Mouse (Mus musculus): ENCODE results near the gene Xpo5.

The Xpo5 gene

DNA sequence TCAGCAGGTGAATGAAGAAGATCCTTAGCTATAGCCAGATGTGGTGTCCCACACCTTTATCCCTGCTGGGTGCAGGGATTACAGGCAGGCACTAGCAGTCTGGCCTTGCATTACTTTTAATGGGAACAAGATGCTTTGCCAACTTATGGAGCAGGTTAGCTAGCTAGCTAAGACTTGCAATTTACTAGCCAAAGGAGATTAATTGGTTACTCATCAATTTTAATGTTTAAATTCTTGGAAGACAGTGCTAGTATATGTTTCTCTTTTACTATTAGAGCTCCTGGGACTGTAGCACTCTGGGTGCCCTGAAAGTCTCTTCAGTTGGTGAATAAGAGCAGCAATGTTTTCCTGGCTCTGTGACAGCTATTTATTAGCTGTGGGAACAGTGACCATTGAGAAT, 4.1 kb downstream of the Xpo5 start:
- DNase-seq, result no peak

- no peak for DNase-seq
These were observed 8.0 kb downstream of the Xpo5 start for GRCm38 (mm10) chr17:46210550-46210949.

DNA sequence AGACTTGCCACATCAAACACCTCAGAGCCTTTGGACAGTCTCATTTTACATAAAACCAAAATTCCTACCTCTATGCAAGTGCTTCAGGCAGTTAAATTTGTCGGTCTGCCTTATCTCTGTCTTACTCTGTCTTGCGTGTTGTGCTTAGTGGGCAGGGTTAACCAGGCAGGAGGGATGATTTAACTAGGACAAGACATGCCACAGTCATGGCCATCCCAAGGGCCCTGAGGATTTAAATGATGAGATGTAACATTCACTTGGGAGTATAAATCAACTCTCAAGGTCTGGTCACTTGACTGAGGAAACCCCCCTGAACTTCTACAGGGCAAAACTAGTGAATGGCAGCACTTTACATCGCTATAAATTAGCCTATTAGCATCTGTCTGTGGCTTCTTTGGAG, 19.0 kb downstream of the Xpo5 start:
- no peak for DNase-seq

DNA sequence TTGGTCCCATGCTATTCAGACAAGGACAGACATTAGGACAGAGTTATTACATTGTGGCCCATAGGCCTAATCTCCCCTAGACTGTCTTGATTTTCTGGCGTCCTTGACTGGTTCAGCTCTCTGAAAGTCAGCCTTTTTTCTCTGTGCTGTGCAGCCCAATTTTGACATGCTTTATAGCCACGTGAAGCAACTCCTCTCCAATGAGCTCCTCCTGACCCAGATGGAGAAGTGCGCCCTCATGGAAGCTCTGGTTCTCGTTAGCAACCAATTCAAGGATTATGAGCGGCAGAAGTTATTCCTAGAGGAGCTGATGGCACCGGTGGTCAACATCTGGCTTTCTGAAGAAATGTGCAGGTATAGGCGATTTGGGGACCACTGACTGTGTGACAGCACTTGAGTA, 25.0 kb downstream of the Xpo5 start:
- DNase-seq, result no peak

DNA sequence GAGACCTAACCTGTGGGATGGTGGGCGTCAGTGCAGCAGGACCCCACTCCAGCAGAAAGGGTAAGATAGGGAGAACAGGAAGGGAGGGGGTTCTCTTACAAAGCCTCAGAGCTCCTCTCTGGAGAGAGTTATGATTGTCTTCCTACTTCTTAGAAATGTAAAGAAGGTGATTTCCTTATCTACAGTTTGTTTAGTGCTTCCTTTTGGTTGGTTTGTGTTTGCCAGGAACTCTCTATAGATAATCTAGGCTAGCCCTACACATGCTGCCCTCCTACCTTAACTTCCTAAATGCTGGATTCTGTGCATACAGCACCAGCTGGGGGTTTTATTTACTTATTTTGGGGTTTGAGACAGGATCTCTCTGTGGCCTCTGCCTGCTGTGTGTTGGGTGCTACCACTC, 33.5 kb downstream of the Xpo5 start:
- no peak for DNase-seq

GRCm38 (mm10) chr17:46237079-46237478, 34.5 kb downstream of the Xpo5 start:
- no peak for DNase-seq

- DNase-seq, result no peak
These were observed 34.9 kb downstream of the Xpo5 start for GRCm38 (mm10) chr17:46237480-46237879.

DNA sequence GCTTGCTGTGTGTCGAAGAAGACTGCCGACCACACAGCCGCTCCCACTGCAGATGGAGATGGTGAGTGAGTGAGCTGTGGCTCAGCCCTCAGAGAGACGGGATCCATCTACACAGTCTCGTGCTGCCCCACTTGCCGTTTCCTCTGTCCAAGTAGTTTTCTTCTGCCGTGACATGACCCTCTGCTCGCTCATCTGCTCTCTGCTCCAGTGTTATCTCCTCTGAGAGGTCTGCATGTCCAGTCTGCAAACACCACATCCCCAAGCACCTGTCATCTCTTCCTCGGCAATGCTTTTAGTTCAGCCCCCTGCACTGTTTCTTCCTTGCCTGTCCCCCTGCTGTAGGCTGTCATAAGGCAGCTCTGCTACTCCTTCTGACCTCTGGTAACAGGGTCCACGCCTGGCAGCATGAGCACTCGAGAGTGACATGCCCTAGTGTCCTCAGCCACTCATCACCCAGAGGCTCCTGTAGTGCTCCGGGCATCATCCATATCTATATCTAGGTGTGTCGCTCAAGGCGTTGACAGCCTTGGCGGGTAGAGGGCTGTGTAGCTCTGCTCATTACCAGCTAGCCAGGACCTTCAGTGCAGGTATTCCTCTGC, 37.0 kb downstream of the Xpo5 start:
- DNase-seq, result no peak

GRCm38 (mm10) chr17:46241471-46241870, 38.9 kb downstream of the Xpo5 start:
- no peak for DNase-seq

DNA sequence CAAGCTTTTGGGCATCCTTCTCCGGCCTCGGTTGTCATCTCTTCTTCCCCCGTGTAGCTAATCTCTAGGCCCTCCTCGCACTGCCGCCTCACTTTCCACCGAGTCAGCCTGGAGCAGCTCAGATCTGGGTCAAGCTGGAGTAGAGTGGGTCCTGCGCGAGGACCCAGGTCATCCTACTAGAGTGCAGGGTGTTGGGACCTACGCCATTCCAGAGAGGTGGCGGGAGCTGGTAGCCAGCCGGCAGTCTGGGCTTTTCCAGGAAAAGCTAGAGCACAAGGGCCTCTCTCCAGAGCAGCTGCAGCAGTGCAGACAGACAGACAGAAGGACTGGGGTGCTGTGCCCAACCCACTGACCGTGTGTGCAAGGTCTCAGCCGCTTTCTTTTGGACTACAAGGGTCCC, 39.7 kb downstream of the Xpo5 start:
- DNase-seq, result no peak

GRCm38 (mm10) chr17:46242993-46243392, 40.4 kb downstream of the Xpo5 start:
- no peak for DNase-seq

DNA sequence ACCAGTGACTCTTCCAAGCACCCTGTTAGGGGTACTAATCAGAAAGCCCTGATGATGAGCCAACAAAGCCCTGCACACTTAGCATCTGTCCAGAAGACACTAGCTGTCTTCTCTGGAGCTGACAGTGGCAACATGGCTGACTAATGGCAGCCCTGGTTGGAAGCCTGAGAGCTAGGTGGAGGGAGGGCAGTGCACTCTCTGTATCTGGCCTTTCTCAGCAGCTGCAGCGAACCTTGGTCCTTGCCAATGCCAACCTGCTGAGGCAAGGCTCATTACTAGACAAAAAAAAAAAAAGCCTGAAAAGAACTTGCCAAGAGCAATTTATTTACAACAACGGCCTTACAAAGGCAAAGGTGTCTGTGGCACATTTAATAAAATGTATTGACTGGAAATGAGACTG, 41.0 kb downstream of the Xpo5 start:
- no peak for DNase-seq

DNA sequence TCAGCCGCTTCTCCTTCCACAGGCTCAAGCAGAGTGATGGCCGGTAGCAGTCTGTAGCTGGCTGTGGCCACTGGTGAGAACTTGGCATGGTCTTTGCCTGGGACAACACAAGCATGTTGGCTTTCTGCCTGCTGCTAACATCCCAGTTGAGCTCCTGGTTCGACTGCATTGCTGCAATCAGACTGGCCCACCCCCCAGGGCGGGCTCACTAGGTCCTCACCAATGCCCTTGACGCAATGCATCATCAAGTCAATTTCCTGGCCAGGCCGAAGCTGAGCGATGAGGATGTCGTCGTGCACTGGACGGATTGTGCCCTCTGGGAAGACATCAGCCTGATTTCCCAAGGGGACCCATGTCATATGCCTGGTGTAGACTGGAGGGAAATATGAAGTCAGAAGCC, 42.0 kb downstream of the Xpo5 start:
- DNase-seq, result no peak

DNA sequence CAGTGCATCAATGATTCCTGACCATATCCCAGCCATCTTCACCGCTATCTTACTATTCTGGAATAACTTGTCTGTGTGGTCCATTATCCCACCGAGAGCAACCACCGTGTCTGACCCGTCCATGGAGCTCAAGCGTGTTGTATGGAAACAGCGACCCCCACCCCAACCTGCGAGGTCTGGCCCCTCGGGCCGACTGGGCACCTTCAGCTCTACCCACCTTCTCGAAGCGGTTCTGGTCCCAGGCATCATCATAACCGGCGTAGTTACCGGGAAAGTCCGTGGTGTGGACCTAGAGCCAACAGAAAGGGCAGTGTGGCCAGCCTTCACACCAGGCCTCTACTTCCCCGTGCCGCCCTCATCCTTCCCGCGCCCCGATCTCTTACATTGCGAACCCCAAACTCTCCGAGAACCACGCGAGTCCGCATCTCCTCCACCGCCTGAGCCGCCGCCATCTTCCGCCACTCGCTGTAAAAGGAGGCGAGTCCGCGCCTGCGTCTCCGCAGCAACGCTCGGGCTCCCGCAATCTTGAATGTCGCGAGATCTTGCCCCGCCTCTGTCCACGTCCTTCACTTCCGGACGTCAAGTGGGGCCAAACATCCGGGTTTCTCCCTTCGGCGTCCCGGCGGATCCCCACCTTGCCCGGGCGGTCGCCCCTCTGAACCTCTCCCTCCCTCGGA, 45.1 kb downstream of the Xpo5 start, which contains the start of the genes Polr1c and Yipf3:
Gene Polr1c (minus strand): TSS at position 543 of the 677 bp plus-strand sequence.
Gene Yipf3 (plus strand): TSS at position 569 of the 677 bp plus-strand sequence.
- peak; percentile 93 for DNase-seq

DNA sequence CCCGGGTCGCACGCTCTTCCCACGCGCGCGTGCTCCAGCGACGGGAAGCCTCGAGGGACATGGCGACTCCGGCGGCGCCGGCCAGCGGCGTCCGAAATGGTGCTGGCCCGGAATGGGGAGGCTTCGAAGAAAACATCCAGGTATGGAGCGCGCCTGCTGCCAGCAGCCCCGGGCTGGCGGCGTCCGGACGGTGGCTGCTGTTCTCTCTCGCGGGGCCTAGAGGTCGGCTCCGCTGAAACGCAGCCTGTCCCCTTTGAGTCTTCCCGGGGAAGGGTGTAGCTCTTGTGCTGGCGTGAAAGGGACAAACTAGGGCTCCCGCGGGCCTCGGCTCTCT, 45.6 kb downstream of the Xpo5 start:
- DNase-seq, result no peak

DNA sequence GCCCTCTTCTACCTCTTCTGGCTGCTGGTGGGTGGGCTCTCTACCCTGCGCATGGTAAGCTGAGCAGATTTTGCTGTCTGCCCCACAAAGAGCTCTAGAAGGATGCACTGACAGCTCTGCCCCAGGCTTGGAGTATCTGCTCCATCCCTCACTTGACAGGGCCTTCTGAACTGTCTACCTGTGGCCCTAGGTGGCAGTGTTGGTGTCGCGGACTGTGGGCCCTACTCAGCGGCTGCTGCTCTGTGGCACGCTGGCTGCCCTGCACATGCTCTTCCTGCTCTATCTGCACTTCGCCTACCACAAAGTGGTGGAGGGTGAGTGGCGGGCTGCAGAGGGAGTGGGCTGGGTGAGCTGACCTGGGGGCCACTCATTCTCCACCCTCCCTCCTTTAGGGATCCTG, 48.6 kb downstream of the Xpo5 start:
- DNase-seq, result no peak

DNA sequence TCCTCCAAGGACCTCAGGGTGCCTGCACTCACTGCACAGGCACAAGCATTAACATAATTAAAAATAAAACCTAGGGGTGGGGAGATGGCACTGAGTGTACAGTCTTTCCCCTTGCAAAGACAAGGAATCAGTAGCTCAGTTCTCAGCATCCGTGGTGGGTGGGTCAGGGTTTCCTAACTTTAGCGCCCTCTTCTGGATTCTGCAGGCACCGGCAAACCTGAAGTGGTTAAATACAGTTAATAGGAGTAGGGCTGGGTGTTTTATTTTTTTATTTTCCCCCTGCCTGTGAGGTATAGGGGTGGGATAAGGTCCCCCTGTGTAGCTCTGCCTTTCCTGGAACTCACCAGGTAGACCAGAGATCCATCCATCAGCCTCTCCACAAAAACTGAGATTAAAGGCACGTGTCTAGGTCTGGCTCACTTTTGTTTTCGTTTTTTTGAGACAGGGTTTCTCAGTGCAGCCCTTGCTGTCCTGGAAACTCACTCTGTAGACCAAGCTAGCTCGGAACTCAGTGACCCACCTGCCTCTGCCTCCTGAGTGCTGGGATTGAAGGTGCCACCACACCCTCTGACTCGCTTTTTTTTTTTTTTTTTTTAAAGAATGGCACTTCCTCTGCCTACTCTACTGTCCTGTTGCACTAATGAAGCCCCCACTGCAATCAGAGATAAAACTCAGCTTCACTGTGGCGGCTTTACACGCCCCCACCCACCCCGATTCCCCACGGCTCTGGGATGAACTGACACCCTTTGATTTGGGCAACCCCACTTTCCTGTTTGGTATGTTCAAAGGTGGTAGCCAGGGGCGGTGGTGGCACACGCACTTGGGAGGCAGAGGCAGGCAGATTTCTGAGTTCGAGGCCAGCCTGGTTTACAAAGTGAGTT, 50.2 kb downstream of the Xpo5 start:
- no peak for DNase-seq

- peak; percentile 90 for DNase-seq
These were observed 51.0 kb downstream of the Xpo5 start, which contains the start of gene Lrrc73 for GRCm38 (mm10) chr17:46253452-46254084. Gene Lrrc73, plus strand, starts transcription at chr17:46253531.

- peak; percentile 54 for DNase-seq
These were observed 51.5 kb downstream of the Xpo5 start for GRCm38 (mm10) chr17:46254106-46254505.

DNA sequence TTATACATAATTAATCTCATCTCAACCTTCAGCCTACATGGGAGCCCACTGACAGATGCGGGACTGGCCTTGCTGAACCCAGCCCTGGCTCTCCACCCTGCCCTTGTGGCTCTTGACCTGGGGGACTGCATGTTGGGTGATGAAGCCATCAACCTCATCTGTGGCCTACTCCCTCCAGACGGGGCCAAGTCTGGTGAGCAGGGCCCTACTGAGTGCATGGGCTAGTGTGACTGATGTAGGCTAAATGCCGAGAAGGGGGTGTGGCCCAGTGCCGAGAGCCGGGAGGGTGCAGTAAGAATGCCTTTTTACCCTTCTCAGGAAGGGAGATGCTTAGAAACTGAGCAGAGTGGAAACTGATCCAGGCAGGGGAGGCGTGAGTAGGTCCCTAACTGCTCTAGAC, 52.6 kb downstream of the Xpo5 start:
- DNase-seq, result no peak

DNA sequence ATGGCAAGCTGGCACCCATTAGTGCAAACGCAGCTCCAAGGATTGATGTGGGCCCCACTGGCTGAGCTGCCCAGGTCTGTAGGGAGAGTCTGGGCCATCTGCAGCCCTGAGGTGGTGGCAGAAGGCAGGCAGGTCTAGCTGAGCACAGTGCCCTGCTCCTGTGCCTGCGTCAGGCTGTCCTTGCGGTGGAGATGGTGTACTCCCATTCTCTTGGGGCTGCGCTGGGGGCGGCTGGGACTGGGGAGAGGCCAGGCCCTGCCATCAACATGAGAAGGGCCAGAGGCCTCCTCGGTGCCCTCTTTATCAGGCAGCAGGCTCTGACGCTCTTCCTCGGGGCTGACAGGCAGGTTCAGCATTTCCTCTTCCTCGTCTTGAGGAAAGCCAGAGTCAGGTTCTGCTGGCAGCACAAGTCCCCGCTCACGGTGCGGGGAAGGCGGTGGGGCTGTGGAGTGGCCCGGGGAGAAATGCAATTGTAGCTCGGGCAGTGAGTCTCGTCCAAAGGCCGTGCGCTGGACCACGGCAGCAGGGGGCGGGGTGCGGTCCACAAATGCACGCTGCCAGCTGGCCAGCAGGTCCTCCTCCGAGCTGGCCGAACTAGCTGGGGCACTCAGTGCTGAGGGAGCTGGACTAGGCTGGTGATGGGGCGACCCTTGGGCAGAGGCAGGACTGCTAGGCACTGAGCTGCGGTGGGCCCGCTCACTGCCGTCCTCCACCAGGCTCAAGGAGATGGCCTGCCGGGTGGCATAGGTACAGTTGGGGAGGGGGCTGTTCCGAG, 55.9 kb downstream of the Xpo5 start:
- DNase-seq, result no peak

DNA sequence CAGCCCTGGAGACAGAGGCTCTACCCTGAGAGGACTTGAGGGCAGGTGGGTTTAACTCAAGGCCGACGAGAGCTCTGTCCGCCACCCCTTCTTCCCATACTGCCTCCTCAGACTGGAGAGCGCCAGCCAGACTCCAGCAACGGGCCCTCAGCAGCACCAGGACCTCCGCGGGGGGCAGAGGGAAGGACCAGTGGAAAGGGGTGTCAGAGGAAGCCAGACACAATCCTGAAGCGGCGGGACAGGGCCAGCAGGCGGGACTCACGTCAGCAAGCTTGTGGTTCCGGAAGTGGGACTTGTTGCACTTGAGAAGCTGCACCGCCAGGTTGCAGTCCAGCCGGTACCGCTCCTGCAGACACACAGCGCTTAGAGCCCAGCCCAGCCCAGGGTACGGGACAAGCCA, 57.1 kb downstream of the Xpo5 start:
- DNase-seq, result no peak

All from cerebellum, adult 8-10 months (tissue).